Mouse (Mus musculus) C2C12 (cell line): ENCODE measurements around the gene Dars2.

Source experiments
- CTCF ChIP-seq: IDR thresholded peaks from one replicate; pipeline ENCODE4 v1.5.1; 2011; ENCODE audit not compliant: control insufficient read depth, insufficient read depth, insufficient read length
- MAX ChIP-seq: IDR thresholded peaks from one replicate; pipeline ENCODE4 v1.6.1; 2011; ENCODE audit warnings: mild to moderate bottlenecking, control low read depth
- USF1 ChIP-seq: IDR thresholded peaks from one replicate; pipeline ENCODE4 v1.6.1; 2011; ENCODE audit warnings: low read depth, mild to moderate bottlenecking, control low read depth, moderate library complexity

DNA sequence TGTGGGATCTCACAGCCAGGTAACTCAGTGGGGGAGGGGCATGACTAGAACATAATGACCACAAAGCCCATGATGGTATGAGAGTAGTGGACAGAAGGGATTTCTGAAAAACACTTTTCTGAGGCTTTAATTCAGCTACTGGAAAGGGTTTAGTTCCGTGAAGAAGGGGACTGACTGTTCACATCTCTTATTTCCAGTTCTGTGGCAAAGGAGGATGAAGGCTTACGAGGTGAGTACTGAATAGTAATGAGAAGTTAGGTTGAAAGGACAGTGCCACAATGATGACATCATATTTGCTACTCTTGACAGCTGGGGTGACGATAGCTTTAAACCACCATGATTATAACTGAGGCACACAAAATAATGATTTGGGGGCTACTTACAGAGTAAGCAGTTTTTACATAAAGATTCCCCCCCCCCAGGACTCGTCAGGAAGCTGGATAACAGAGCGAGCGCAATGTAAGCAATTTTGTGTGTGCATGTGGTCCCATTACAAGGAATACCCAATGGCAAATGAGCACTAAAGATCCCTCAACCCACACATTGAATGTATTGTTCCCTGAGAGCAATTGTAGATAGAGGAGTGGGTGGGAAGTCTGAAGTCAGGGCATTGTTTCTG lies 34.6 kb downstream of the Dars2 start:
- no peak for TF ChIP-seq CTCF
- TF ChIP-seq USF1 = no peak
- no peak for TF ChIP-seq MAX
